Mouse (Mus musculus) CH12.LX (cell line): ENCODE results near the gene BC030867. TPM values are rescaled to one million over a fixed set of nuclear protein-coding genes. Genes with fewer than 3 reads are reported as not detected.
A peak's percentile ranks its signal among the peaks of the same experiment; 100 is the strongest.

Experiments used
- DNase-seq: peaks from one replicate; pipeline ENCODE4 v3.0.0-alpha.2; 2013; ENCODE audit errors: extremely low read depth
- H3K27ac ChIP-seq: 2 replicates; pipeline ENCODE4 v1.5.1; 2012; ENCODE audit warnings: low read depth, mild to moderate bottlenecking, control low read depth, moderate library complexity; ENCODE audit not compliant: insufficient read depth
- H3K27me3 ChIP-seq: replicated peaks from 2 replicates; pipeline ENCODE3; 2012; ENCODE audit warnings: inconsistent platforms
- H3K36me3 ChIP-seq, 2 experiments: replicated peaks in 1 of 2; 2 replicates each; pipeline versions ENCODE3 to v1.6.1; 2012; ENCODE audit warnings: inconsistent platforms in 1 of 2, low read length in 1 of 2, mild to moderate bottlenecking in 1 of 2, mixed read lengths in 1 of 2, moderate library complexity in 1 of 2; ENCODE audit not compliant: control insufficient read depth in 1 of 2, insufficient read depth in 1 of 2
- H3K4me1 ChIP-seq, 2 experiments: 2 replicates each; pipeline ENCODE4 v1.6.1; 2012; ENCODE audit warnings: inconsistent platforms in 1 of 2, moderate library complexity in 1 of 2; ENCODE audit not compliant: insufficient read depth in 2 of 2, control insufficient read depth in 1 of 2
- H3K4me2 ChIP-seq: 2 replicates; pipeline ENCODE4 v1.6.1; 2012; ENCODE audit warnings: low read depth, mild to moderate bottlenecking, control low read depth; ENCODE audit not compliant: poor library complexity, insufficient read depth, severe bottlenecking
- H3K4me3 ChIP-seq, 3 experiments: fragments of 150-350 bp in 1 of 3; sonication (generic) in 1 of 3; replicated peaks in 1 of 3; 2 replicates each; pipeline versions ENCODE3 to v1.5.1; 2011 to 2012; ENCODE audit warnings: low read depth in 2 of 3, low read length in 2 of 3, mild to moderate bottlenecking in 2 of 3, moderate library complexity in 2 of 3, control low read depth in 1 of 3, improper control_type of control experiment in 1 of 3, inconsistent platforms in 1 of 3, mixed read lengths in 1 of 3; ENCODE audit not compliant: poor library complexity in 1 of 3
- H3K79me2 ChIP-seq: replicated peaks from 2 replicates; pipeline ENCODE4 v1.6.1; 2012; ENCODE audit warnings: mild to moderate bottlenecking, moderate library complexity; ENCODE audit not compliant: control insufficient read depth, poor library complexity, insufficient read depth, severe bottlenecking; ENCODE audit errors: extremely low read depth
- H3K9ac ChIP-seq: 2 replicates; pipeline ENCODE4 v1.6.1; 2012; ENCODE audit warnings: low read depth, mild to moderate bottlenecking, control low read depth, moderate library complexity; ENCODE audit not compliant: insufficient read depth
- H3K9me3 ChIP-seq: replicated peaks from 2 replicates; pipeline ENCODE3; 2012; ENCODE audit warnings: low read length, inconsistent platforms, mixed read lengths
- CHD1 ChIP-seq: IDR thresholded peaks from 2 replicates; pipeline ENCODE4 v1.6.1; 2012; ENCODE audit warnings: low read depth, low read length, improper control_type of control experiment, inconsistent platforms
- ETS1 ChIP-seq: conservative IDR thresholded peaks from 2 replicates; pipeline ENCODE4 v1.6.1; 2012; ENCODE audit warnings: low read depth, mild to moderate bottlenecking, inconsistent platforms, low read length, improper control_type of control experiment, moderate library complexity
- HCFC1 ChIP-seq: IDR thresholded peaks from 2 replicates; pipeline ENCODE4 v1.6.1; 2012; ENCODE audit warnings: low read depth, mild to moderate bottlenecking, inconsistent platforms, low read length, improper control_type of control experiment
- IRF4 ChIP-seq: IDR thresholded peaks from 2 replicates; pipeline ENCODE4 v1.6.1; 2014; ENCODE audit warnings: low read depth, mild to moderate bottlenecking, inconsistent platforms, low read length, improper control_type of control experiment
- JUN ChIP-seq: IDR thresholded peaks from 2 replicates; pipeline ENCODE4 v1.6.1; 2011; ENCODE audit warnings: low read depth, mild to moderate bottlenecking, low read length, improper control_type of control experiment, moderate library complexity; ENCODE audit not compliant: insufficient read depth
- JUND ChIP-seq: conservative IDR thresholded peaks from 2 replicates; pipeline ENCODE4 v1.6.1; 2011; ENCODE audit warnings: low read depth, low read length, improper control_type of control experiment
- MAFK ChIP-seq: IDR thresholded peaks from 2 replicates; pipeline ENCODE4 v1.6.1; 2011; ENCODE audit warnings: low read length, improper control_type of control experiment; ENCODE audit not compliant: insufficient replicate concordance
- MAX ChIP-seq: IDR thresholded peaks from 2 replicates; pipeline ENCODE4 v1.6.1; 2011; ENCODE audit warnings: low read length, improper control_type of control experiment
- MEF2A ChIP-seq: IDR thresholded peaks from 2 replicates; pipeline ENCODE4 v1.6.1; 2014; ENCODE audit warnings: low read depth, mild to moderate bottlenecking, inconsistent platforms, low read length, improper control_type of control experiment, borderline replicate concordance
- MXI1 ChIP-seq: IDR thresholded peaks from 2 replicates; pipeline ENCODE4 v1.6.1; 2011; ENCODE audit warnings: mild to moderate bottlenecking, low read depth, low read length, improper control_type of control experiment
- MYC ChIP-seq: IDR thresholded peaks from 2 replicates; pipeline ENCODE4 v1.6.1; 2011; ENCODE audit warnings: low read depth, mild to moderate bottlenecking, improper control_type of control experiment, low read length
- NELFE ChIP-seq: IDR thresholded peaks from 2 replicates; pipeline ENCODE4 v1.6.1; 2011; ENCODE audit warnings: low read depth, low read length, improper control_type of control experiment
- NRF1 ChIP-seq: IDR thresholded peaks from 2 replicates; pipeline ENCODE4 v1.6.1; 2014; ENCODE audit warnings: low read depth, mild to moderate bottlenecking, inconsistent platforms, low read length, improper control_type of control experiment, moderate library complexity
- POLR2A ChIP-seq: IDR thresholded peaks from 2 replicates; pipeline ENCODE4 v1.6.1; 2011; ENCODE audit warnings: low read depth, mild to moderate bottlenecking, improper control_type of control experiment, low read length
- POLR2AphosphoS2 ChIP-seq: IDR thresholded peaks from 2 replicates; pipeline ENCODE4 v1.6.1; 2011; ENCODE audit warnings: low read depth, low read length, improper control_type of control experiment
- RCOR1 ChIP-seq: conservative IDR thresholded peaks from 2 replicates; pipeline ENCODE4 v1.6.1; 2012; ENCODE audit warnings: low read depth, mild to moderate bottlenecking, inconsistent platforms, low read length, improper control_type of control experiment
- SMC3 ChIP-seq: IDR thresholded peaks from 2 replicates; pipeline ENCODE4 v1.6.1; 2011; ENCODE audit warnings: low read depth, low read length, improper control_type of control experiment
- TBP ChIP-seq: conservative IDR thresholded peaks from 2 replicates; pipeline ENCODE4 v1.6.1; 2011; ENCODE audit warnings: low read depth, low read length, improper control_type of control experiment
- TCF12 ChIP-seq: IDR thresholded peaks from 2 replicates; pipeline ENCODE4 v1.6.1; 2014; ENCODE audit warnings: low read depth, mild to moderate bottlenecking, inconsistent platforms, low read length, improper control_type of control experiment
- UBTF ChIP-seq: IDR thresholded peaks from 2 replicates; pipeline ENCODE4 v1.6.1; 2012; ENCODE audit warnings: low read depth, mild to moderate bottlenecking, inconsistent platforms, low read length, improper control_type of control experiment, moderate library complexity
- ZC3H11A ChIP-seq: IDR thresholded peaks from 2 replicates; pipeline ENCODE4 v1.6.1; 2012; ENCODE audit warnings: low read depth, mild to moderate bottlenecking, inconsistent platforms, low read length, improper control_type of control experiment
- ZNF384 ChIP-seq: IDR thresholded peaks from 2 replicates; pipeline ENCODE4 v1.6.1; 2012; ENCODE audit warnings: low read depth, low read length, improper control_type of control experiment, inconsistent platforms
- dilution Hi-C: fragments of 300-500 bp; cut with MboI; formaldehyde crosslinking; loops from 2 replicates; pipeline ENCODE4 v1.14.3; 2020; ENCODE audit warnings: low sequenced_read_pairs; ENCODE audit not compliant: extremely low pct_unique_long_range_greater_than_20kb, extremely low pct_ligation_motif_present
- in situ Hi-C: fragments of 300-500 bp; cut with MboI; formaldehyde crosslinking; loops from 3 replicates; pipeline ENCODE4 v1.14.3; 2019; ENCODE audit warnings: low sequenced_read_pairs, low pct_ligation_motif_present, low pct_unique_long_range_greater_than_20kb, mixed read lengths
- polyA plus RNA-seq: library from polyadenylated mRNA; unstranded; fragments of >175 nt; gene quantifications from 2 replicates; pipeline ENCODE4 v1.2.1, GENCODE M21; 2012; ENCODE audit warnings: low read depth; ENCODE audit not compliant: insufficient read length
- total RNA-seq, 2 experiments: library from RNA; depleted of rRNA; stranded (reverse); fragments of 300-350 nt in 1 of 2; fragments of >200 nt in 1 of 2; gene quantifications; 2 replicates each; pipeline ENCODE4 v1.2.3; 2012 to 2014

Gene BC030867
- total and polyA plus RNA-seq, 3 experiments: 11.4 to 34.0 (median 26.2) TPM

GRCm38 (mm10) chr11:102276411-102276915, 27.8 kb downstream of the BC030867 start:
- dilution Hi-C loops (no loop called here), in situ Hi-C loops (loop anchor here (5.0 kb wide), 1 partner anchor 49 kb away; no protein-coding TSS in a partner anchor)
- Histone ChIP-seq H3K4me2 (peak overlapping the region; percentile 18; the same call in 1 of the 2 replicates), H3K9ac (no peak overlapping the region), H3K36me3 (no peaks in the 10 kb centered on the region), H3K27ac (no peak overlapping the region), H3K9me3 (no peaks in the 10 kb centered on the region), H3K27me3 (peaks cover 12% of the 10 kb centered on the region), H3K4me1 (peaks cover 5 to 18% of the 10 kb centered on the region in 2 experiments), H3K4me3 (peak overlapping the region in 1 of 3 experiments; percentile 8), H3K79me2 (no peaks in the 10 kb centered on the region)
- DNase-seq: no peak
- TF ChIP-seq HCFC1 (no peak), NELFE (no peak), UBTF (peak; percentile 55; the same call in 1 of the 2 replicates), TBP (no peak), MEF2A (no peak), IRF4 (no peak), MAX (peak; percentile 43; the same call in 1 of the 2 replicates), MXI1 (peak; percentile 59; the same call in 1 of the 2 replicates), TCF12 (no peak)

- H3K79me2 ChIP-seq: no peaks in the 10 kb centered on the region
- H3K4me2 ChIP-seq: no peak overlapping the region
- H3K36me3 ChIP-seq: no peaks in the 10 kb centered on the region
- no peak for DNase-seq
- peaks cover 8% of the 10 kb centered on the region for H3K27me3 ChIP-seq
- TF ChIP-seq POLR2A (no peak), JUND (no peak), JUN (no peak), IRF4 (no peak)
- H3K4me1 ChIP-seq: peaks cover 5 to 20% of the 10 kb centered on the region in 2 experiments
- no peaks in the 10 kb centered on the region for H3K9me3 ChIP-seq
- in situ Hi-C loops (loop anchor here (5.0 kb wide), 1 partner anchor 50 kb away; no protein-coding TSS in a partner anchor), dilution Hi-C loops (no loop called here)
- H3K4me3 ChIP-seq: no peak overlapping the region
- no peak overlapping the region for H3K9ac ChIP-seq
- H3K27ac ChIP-seq: no peak overlapping the region
Observed at GRCm38 (mm10) chr11:102277754-102278153, 29.1 kb downstream of the BC030867 start.

GRCm38 (mm10) chr11:102279595-102279994, 30.9 kb downstream of the BC030867 start:
- H3K27ac ChIP-seq: no peak overlapping the region
- peaks cover 5% of the 10 kb centered on the region for H3K27me3 ChIP-seq
- no peaks in the 10 kb centered on the region for H3K36me3 ChIP-seq
- H3K4me2 ChIP-seq: no peak overlapping the region
- no peak overlapping the region for H3K9ac ChIP-seq
- no peak overlapping the region for H3K4me3 ChIP-seq
- no peak for TF ChIP-seq UBTF
- no peak for TF ChIP-seq POLR2AphosphoS2
- no peak for TF ChIP-seq ZNF384
- no peak for TF ChIP-seq RCOR1
- TF ChIP-seq NRF1: no peak
- TF ChIP-seq ETS1: no peak
- no peak for TF ChIP-seq SMC3
- TF ChIP-seq MYC: no peak
- no peak for TF ChIP-seq MXI1
- TF ChIP-seq CHD1: no peak
- TF ChIP-seq MAFK: no peak
- TF ChIP-seq ZC3H11A: no peak
- H3K4me1 ChIP-seq: peaks cover 5 to 20% of the 10 kb centered on the region in 2 experiments
- in situ Hi-C loops: loop anchor here (5.0 kb wide), 1 partner anchor 52 kb away; no protein-coding TSS in a partner anchor
- no peaks in the 10 kb centered on the region for H3K9me3 ChIP-seq
- no peak for DNase-seq
- no peaks in the 10 kb centered on the region for H3K79me2 ChIP-seq
- dilution Hi-C loops: no loop called here
